Mouse (Mus musculus) macrophage (primary cell): ENCODE results near the gene Lgals3. TPM values are rescaled to one million over a fixed set of nuclear protein-coding genes. Genes with fewer than 3 reads are reported as not detected.
"Not testable (repeated sequence)": the region's sequence is repeated elsewhere in the genome, so short reads cannot be mapped to it uniquely, and the experiment has no call there.

Source experiments
- H3K27ac ChIP-seq: fragments of 350-480 bp; formaldehyde crosslinking; 2 replicates; pipeline ENCODE4 v1.9.0; 2021
- H3K36me3 ChIP-seq: fragments of 350-480 bp; formaldehyde crosslinking; 2 replicates; pipeline ENCODE4 v1.9.0; 2021; ENCODE audit errors: inconsistent target
- H3K4me3 ChIP-seq: fragments of 350-480 bp; formaldehyde crosslinking; 2 replicates; pipeline ENCODE4 v1.9.0; 2021; ENCODE audit errors: inconsistent target
- H3K79me2 ChIP-seq: fragments of 350-480 bp; formaldehyde crosslinking; 2 replicates; pipeline ENCODE4 v1.9.0; 2021; ENCODE audit errors: inconsistent target
- WGBS: methylation state at CpG from one replicate; pipeline ENCODE4 v1.1.7; 2026; ENCODE audit warnings: inconsistent platforms; ENCODE audit not compliant: missing documents; 5-methylcytosine and 5-hydroxymethylcytosine counted together
- polyA plus RNA-seq: library from polyadenylated mRNA; stranded (reverse); fragments of 250-400 nt; gene quantifications from 3 replicates; pipeline ENCODE4 v1.2.4, GENCODE M21; 2018; ENCODE audit warnings: inconsistent platforms
- total RNA-seq, 78 experiments: library from RNA; depleted of rRNA; stranded (reverse); fragments of 250-400 nt; gene quantifications; 1 replicate in 9 of 78; 2 replicates in 24 of 78; 3 replicates in 43 of 78; 4 replicates in 2 of 78; pipeline ENCODE4 v1.2.4; 2018; ENCODE audit warnings: inconsistent platforms in 56 of 78

Gene Lgals3
- total RNA-seq (2018; cell fraction: chromatin; rRNA removed), result 1,000 to 10,000 TPM in 5 of 26 experiments, 100 to 1,000 TPM in 21; 180 to 1,623 (median 610) TPM
- 1,000 to 10,000 TPM; 1,563 to 6,453 (median 4,259) TPM for total RNA-seq (2018; cell fraction: cytosol; rRNA removed)
- total RNA-seq (2018; cell fraction: nucleus; rRNA removed), result 1,000 to 10,000 TPM in 13 of 26 experiments, 100 to 1,000 TPM in 13; 652 to 1,966 (median 982) TPM
- 3,973 to 5,612 TPM (median 5,299 TPM) in 3 replicates for polyA plus RNA-seq

GRCm38 (mm10) chr14:47367461-47367860 is at the start of gene Lgals3:
TSS of gene Lgals3 (plus strand) at chr14:47367751.
- peak within 1 kb of the TSS; percentile 99 for H3K27ac ChIP-seq
- H3K79me2 ChIP-seq, result peaks cover 70% of the 10 kb centered on the region
- H3K36me3 ChIP-seq, result no peaks in the 10 kb centered on the region
- 46% methylated on average over 5 of the region's 9 CpGs for WGBS
- H3K4me3 ChIP-seq, result no peak within 1 kb of the TSS

DNA sequence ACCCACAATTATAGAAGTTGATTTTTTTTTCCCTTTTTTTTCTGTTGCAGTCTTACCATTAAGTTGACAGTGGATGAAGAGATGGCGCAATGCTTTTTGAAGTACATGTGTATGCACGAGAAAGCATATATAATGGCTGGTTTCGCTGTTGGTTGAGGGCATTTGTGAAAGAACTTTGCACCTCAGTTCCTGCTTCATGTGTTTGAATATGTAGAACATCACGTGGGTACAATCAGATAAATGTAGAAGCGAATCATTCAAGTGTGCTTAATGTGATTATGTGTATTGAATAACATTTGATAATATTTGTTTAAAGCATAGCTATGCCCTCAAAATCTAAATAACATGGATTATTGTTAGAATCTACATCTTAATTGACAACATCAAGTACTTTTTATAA is 48.2 kb upstream of the Lgals3 start:
- WGBS, result 100% methylated on average over 4 of the region's 5 CpGs
- H3K27ac ChIP-seq, result no peak overlapping the region
- peaks cover 44% of the 10 kb centered on the region for H3K79me2 ChIP-seq
- peaks cover 33% of the 10 kb centered on the region for H3K36me3 ChIP-seq
- no peak overlapping the region for H3K4me3 ChIP-seq

DNA sequence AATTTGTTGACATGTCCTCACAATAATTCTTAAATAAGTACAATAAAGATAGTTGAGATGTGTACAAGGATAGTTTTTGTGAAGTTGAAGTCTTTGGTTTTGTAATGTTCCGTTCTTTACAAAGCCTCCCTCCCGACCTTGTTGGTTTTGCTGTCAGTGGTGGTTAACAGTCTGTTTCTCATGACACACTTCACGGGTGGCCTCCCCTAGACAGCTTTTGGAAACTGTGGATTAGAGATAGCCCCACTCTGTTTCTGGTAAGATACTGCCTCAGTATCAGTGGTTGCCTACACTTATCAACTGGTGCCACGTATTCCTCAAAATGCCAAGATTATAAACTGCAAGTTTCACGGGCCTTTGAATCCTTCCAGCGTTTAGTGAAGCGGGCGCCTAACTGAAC is 46.0 kb upstream of the Lgals3 start:
- no CpG with 5 or more reads among the region's 8 CpGs for WGBS
- H3K36me3 ChIP-seq, result peaks cover 29% of the 10 kb centered on the region
- not testable (repeated sequence) for H3K27ac ChIP-seq, H3K4me3 ChIP-seq
- peaks cover 22% of the 10 kb centered on the region for H3K79me2 ChIP-seq

GRCm38 (mm10) chr14:47325965-47326761 is 41.4 kb upstream of the Lgals3 start:
- no peaks in the 10 kb centered on the region for H3K79me2 ChIP-seq
- H3K4me3 ChIP-seq, result no peak overlapping the region
- H3K27ac ChIP-seq, result no peak overlapping the region
- H3K36me3 ChIP-seq, result no peaks in the 10 kb centered on the region
- 92% methylated on average over 9 of the region's 9 CpGs for WGBS

- Histone ChIP-seq H3K4me3 (no peak overlapping the region), H3K36me3 (no peaks in the 10 kb centered on the region), H3K27ac (no peak overlapping the region), H3K79me2 (no peaks in the 10 kb centered on the region)
- 58% methylated on average over 5 of the region's 5 CpGs for WGBS
These were observed 40.2 kb upstream of the Lgals3 start for GRCm38 (mm10) chr14:47327347-47327746.

DNA sequence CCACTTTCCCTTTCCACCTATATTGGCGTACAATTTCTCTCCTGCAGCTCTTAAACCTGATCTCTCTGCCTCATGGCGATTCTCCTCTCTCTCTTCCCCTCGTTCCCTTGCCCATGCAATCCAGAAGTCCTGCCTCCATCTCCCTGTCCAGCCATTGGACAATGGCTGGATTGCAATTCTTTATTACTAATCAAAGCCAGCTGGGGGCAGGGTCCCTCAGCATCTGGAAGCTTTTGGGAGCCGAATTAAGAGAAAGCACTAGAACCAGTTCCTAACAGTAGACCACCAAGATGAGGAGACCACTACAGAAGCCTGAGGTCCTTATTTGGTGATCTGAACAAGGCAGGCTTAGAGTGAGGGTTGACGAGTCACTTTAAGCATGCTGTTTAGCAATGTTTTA is 35.6 kb upstream of the Lgals3 start:
- H3K27ac ChIP-seq, result no peak overlapping the region
- no peak overlapping the region for H3K4me3 ChIP-seq
- 87% methylated on average over 5 of the region's 5 CpGs for WGBS
- no peaks in the 10 kb centered on the region for H3K36me3 ChIP-seq
- H3K79me2 ChIP-seq, result peaks cover 9% of the 10 kb centered on the region; the same call in 1 of the 2 replicates

DNA sequence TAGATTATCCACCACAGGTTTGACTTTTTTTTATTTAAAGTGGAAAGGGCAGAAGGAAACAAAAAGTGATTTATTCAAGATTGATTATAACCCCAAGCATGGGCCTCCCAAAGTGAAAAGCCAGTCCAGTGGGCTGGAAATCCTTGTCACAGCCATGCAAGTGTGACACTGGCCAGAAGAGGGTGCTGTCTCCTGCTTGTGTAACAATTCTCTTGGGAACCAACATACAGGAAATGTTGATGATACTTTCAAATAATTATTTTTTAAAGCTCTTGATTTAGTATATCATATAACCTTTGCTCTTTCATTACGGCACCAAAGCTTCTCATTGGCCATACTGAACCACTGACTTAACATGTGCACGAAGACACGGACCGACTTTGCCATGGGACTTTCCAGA is 32.7 kb upstream of the Lgals3 start:
- no peak overlapping the region for H3K4me3 ChIP-seq
- peaks cover 9% of the 10 kb centered on the region; the same call in 1 of the 2 replicates for H3K79me2 ChIP-seq
- 84% methylated on average over 4 of the region's 4 CpGs for WGBS
- H3K36me3 ChIP-seq, result no peaks in the 10 kb centered on the region
- H3K27ac ChIP-seq, result peak overlapping the region; percentile 40

DNA sequence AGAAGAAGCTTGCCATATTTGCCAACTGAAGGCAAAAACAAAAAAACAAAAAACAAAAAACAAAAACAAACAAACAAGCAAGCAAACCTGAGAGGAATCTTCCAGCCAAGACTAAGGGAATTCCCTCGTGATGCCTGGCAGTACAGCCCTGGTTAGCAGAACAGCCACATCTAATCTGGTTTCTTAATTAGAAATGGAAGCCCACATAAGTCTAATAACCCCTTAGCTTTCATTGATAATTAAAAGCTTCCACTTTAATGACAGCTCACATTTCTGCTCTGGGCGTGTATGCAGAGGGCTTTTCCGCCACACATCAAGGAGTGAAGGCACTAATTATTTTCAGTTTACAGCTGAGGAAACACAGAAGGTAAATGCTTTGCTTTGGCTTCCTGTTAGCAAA is 32.3 kb upstream of the Lgals3 start:
- peaks cover 9% of the 10 kb centered on the region; the same call in 1 of the 2 replicates for H3K79me2 ChIP-seq
- H3K4me3 ChIP-seq, result no peak overlapping the region
- peak overlapping the region; percentile 40 for H3K27ac ChIP-seq
- WGBS, result 80% methylated on average over 3 of the region's 3 CpGs
- H3K36me3 ChIP-seq, result no peaks in the 10 kb centered on the region

GRCm38 (mm10) chr14:47340231-47340925 is 27.2 kb upstream of the Lgals3 start:
- no peak overlapping the region for H3K27ac ChIP-seq
- H3K36me3 ChIP-seq, result no peaks in the 10 kb centered on the region
- WGBS, result 94% methylated on average over 10 of the region's 10 CpGs
- H3K4me3 ChIP-seq, result no peak overlapping the region
- H3K79me2 ChIP-seq, result peaks cover 4% of the 10 kb centered on the region; the same call in 1 of the 2 replicates

GRCm38 (mm10) chr14:47341811-47342291 is 25.7 kb upstream of the Lgals3 start:
- Histone ChIP-seq H3K36me3 (no peaks in the 10 kb centered on the region), H3K27ac (no peak overlapping the region), H3K79me2 (no peaks in the 10 kb centered on the region), H3K4me3 (no peak overlapping the region)
- 73% methylated on average over 4 of the region's 4 CpGs for WGBS

DNA sequence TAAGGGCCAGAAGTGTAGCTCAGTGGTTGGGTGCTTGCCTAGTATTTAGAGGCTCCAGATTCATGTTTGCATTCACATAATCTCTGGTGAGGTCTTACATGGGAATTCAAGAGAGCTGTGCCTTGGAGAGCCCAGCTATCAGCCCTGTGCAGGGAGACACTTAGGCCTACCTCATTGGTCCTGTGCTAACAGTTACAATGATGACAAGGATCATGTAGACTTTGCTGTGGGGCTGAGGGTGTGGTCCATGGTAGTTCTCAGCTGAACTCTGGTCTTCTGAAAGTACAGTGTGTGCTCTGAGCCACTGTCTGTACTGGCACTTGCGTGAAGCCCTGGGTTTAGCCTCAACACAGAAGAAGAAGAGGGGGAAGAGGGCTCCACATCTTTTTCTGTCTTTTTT is 20.8 kb upstream of the Lgals3 start:
- no peaks in the 10 kb centered on the region for H3K79me2 ChIP-seq
- no peaks in the 10 kb centered on the region for H3K36me3 ChIP-seq
- WGBS, result 100% methylated on average over 1 of the region's 1 CpGs
- H3K27ac ChIP-seq, result no peak overlapping the region
- no peak overlapping the region for H3K4me3 ChIP-seq

DNA sequence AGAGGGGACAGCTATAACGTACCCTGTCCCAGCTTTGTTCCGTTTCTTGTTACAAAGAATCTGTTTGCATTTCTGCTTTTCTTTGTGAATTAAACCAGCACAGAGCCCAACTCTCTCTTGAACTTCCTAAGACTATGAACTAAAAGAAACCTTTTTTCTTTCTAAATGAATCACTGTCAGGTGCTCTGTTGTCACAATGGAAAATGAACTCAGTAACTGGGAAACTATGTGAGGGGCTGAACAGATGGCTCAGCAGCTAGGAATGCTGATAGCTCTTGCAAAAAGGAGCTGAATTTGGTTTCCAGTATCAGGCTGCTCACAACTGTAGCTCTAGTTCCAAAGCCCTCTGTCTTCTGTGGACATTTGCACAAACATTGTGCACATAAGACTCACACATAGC is 16.6 kb upstream of the Lgals3 start:
- Histone ChIP-seq H3K79me2 (peaks cover 5% of the 10 kb centered on the region; the same call in 1 of the 2 replicates), H3K4me3 (no peak overlapping the region), H3K27ac (peak overlapping the region; percentile 94), H3K36me3 (no peaks in the 10 kb centered on the region)
- WGBS, result 73% methylated on average over 2 of the region's 2 CpGs

DNA sequence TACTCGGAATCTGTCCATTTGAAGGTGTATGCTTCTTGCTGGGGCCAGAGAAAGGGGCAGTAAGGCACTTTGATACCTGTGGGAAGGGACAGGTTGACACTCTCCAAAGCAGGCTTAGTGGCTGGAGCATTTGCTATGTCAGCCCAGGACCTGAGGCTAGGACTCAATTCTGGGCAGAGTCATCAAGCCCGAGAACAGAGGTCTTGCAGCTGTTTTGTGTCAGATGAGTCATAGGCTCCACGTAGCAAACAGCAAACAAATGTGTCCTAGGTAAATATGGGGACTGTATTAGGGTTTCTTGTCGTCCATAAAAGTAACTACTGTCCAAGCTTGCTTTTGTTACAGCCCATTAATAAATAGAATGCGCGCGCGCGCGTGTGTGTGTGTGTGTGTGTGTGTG is 15.3 kb upstream of the Lgals3 start:
- Histone ChIP-seq H3K36me3 (no peaks in the 10 kb centered on the region), H3K4me3 (no peak overlapping the region), H3K27ac (peak overlapping the region; percentile 94), H3K79me2 (peaks cover 8% of the 10 kb centered on the region; the same call in 1 of the 2 replicates)
- WGBS, result 86% methylated on average over 4 of the region's 10 CpGs

DNA sequence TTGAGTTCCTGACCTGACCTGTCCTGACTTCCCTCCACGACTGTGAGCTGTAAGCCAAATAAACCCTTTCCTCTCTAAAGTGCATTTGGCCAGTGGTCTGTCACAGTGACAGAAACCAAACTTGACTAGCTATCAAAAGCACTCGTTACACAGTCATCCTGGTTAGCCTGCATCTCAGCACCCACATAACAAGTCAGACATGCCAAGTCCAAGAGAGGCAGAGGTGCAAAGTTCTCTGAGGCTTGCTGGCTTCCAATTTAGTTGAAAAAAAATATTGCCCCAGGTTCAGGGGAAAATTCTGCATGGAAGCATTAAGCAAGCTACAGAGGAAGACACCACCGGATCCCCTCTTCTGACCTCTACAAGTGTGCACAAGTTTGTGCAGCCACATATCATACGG is 14.3 kb upstream of the Lgals3 start:
- peak overlapping the region; percentile 94 for H3K27ac ChIP-seq
- 85% methylated on average over 4 of the region's 4 CpGs for WGBS
- H3K36me3 ChIP-seq, result no peaks in the 10 kb centered on the region
- no peak overlapping the region for H3K4me3 ChIP-seq
- H3K79me2 ChIP-seq, result peaks cover 17% of the 10 kb centered on the region
